Mouse (Mus musculus) MEL (cell line): Measurements from ENCODE around the gene Gng12. TPM values are rescaled to one million over a fixed set of nuclear protein-coding genes. Genes with fewer than 3 reads are reported as not detected.

Experiments used
- DNase-seq: peaks from one replicate; pipeline ENCODE4 v3.0.0; 2011; ENCODE audit warnings: low read depth, low spot score
- H3K27ac ChIP-seq: 2 replicates; pipeline ENCODE4 v1.5.1; 2012; ENCODE audit warnings: low read depth, mild to moderate bottlenecking, control low read depth, low read length, moderate library complexity; ENCODE audit not compliant: control insufficient read depth
- H3K27me3 ChIP-seq, 2 experiments: fragments of 150-350 bp in 1 of 2; sonication (generic) in 1 of 2; 2 replicates each; pipeline ENCODE4 v1.6.1; 2012; ENCODE audit warnings: low read length in 2 of 2, mild to moderate bottlenecking in 2 of 2, improper control_type of control experiment in 1 of 2, moderate library complexity in 1 of 2; ENCODE audit not compliant: insufficient read depth in 2 of 2, control insufficient read depth in 1 of 2
- H3K36me3 ChIP-seq, 2 experiments: 2 replicates each; pipeline ENCODE4 v1.6.1; 2012 to 2014; ENCODE audit warnings: low read length in 2 of 2, improper control_type of control experiment in 1 of 2, inconsistent platforms in 1 of 2, mild to moderate bottlenecking in 1 of 2; ENCODE audit not compliant: insufficient read depth in 2 of 2, control insufficient read depth in 1 of 2
- H3K4me1 ChIP-seq, 2 experiments: fragments of 150-350 bp in 1 of 2; sonication (generic) in 1 of 2; 2 replicates each; pipeline ENCODE4 v1.6.1; 2012; ENCODE audit warnings: low read length in 2 of 2, improper control_type of control experiment in 1 of 2, mild to moderate bottlenecking in 1 of 2; ENCODE audit not compliant: insufficient read depth in 2 of 2, control insufficient read depth in 1 of 2
- H3K4me3 ChIP-seq, 2 experiments: fragments of 150-350 bp in 1 of 2; sonication (generic) in 1 of 2; 2 replicates each; pipeline ENCODE4 v1.5.1; 2012; ENCODE audit warnings: low read depth in 2 of 2, low read length in 2 of 2, mild to moderate bottlenecking in 2 of 2, moderate library complexity in 2 of 2, control low read depth in 1 of 2, improper control_type of control experiment in 1 of 2; ENCODE audit not compliant: control insufficient read depth in 1 of 2, insufficient read depth in 1 of 2
- H3K79me2 ChIP-seq: 2 replicates; pipeline ENCODE4 v1.6.1; 2012; ENCODE audit warnings: mild to moderate bottlenecking, low read length, moderate library complexity; ENCODE audit not compliant: control insufficient read depth, poor library complexity, insufficient read depth
- H3K9ac ChIP-seq: 2 replicates; pipeline ENCODE4 v1.6.1; 2012; ENCODE audit warnings: low read depth, mild to moderate bottlenecking, control low read depth, low read length, moderate library complexity; ENCODE audit not compliant: control insufficient read depth, poor library complexity, severe bottlenecking
- H3K9me3 ChIP-seq: fragments of 150-350 bp; sonication (generic); replicated peaks from 2 replicates; pipeline ENCODE4 v1.6.1; 2012; ENCODE audit warnings: mild to moderate bottlenecking, low read length, improper control_type of control experiment, moderate library complexity; ENCODE audit not compliant: insufficient read depth
- CHD1 ChIP-seq: IDR thresholded peaks from 2 replicates; pipeline ENCODE4 v1.6.1; 2012; ENCODE audit warnings: low read depth, mild to moderate bottlenecking, inconsistent platforms, low read length, improper control_type of control experiment
- CHD2 ChIP-seq: IDR thresholded peaks from 2 replicates; pipeline ENCODE4 v1.6.1; 2011; ENCODE audit warnings: low read length, improper control_type of control experiment
- E2F4 ChIP-seq: IDR thresholded peaks from 2 replicates; pipeline ENCODE4 v1.6.1; 2011; ENCODE audit warnings: low read depth, low read length, improper control_type of control experiment, borderline replicate concordance
- ELF1 ChIP-seq: IDR thresholded peaks from 2 replicates; pipeline ENCODE4 v1.6.1; 2014; ENCODE audit warnings: low read depth, mild to moderate bottlenecking, inconsistent platforms, low read length, improper control_type of control experiment, moderate library complexity
- ETS1 ChIP-seq: IDR thresholded peaks from 2 replicates; pipeline ENCODE4 v1.6.1; 2012; ENCODE audit warnings: low read depth, mild to moderate bottlenecking, inconsistent platforms, low read length, improper control_type of control experiment, moderate library complexity
- GABPA ChIP-seq: IDR thresholded peaks from 2 replicates; pipeline ENCODE4 v1.6.1; 2012; ENCODE audit warnings: low read depth, mild to moderate bottlenecking, inconsistent platforms, low read length, improper control_type of control experiment, moderate library complexity
- GATA1 ChIP-seq: IDR thresholded peaks from 2 replicates; pipeline ENCODE4 v1.6.1; 2011; ENCODE audit warnings: low read depth, low read length, improper control_type of control experiment
- HCFC1 ChIP-seq: IDR thresholded peaks from 2 replicates; pipeline ENCODE4 v1.6.1; 2012; ENCODE audit warnings: low read depth, mild to moderate bottlenecking, inconsistent platforms, low read length, improper control_type of control experiment, moderate library complexity
- KAT2A ChIP-seq: conservative IDR thresholded peaks from 2 replicates; pipeline ENCODE4 v1.6.1; 2012; ENCODE audit warnings: low read depth, low read length, improper control_type of control experiment, inconsistent platforms
- MAFK ChIP-seq: IDR thresholded peaks from 2 replicates; pipeline ENCODE4 v1.6.1; 2011; ENCODE audit warnings: low read depth, mild to moderate bottlenecking, low read length, improper control_type of control experiment, borderline replicate concordance
- MAX ChIP-seq: IDR thresholded peaks from 2 replicates; pipeline ENCODE4 v1.6.1; 2011; ENCODE audit warnings: low read length, improper control_type of control experiment
- MAZ ChIP-seq: IDR thresholded peaks from 2 replicates; pipeline ENCODE4 v1.6.1; 2012; ENCODE audit warnings: low read depth, mild to moderate bottlenecking, inconsistent platforms, low read length, improper control_type of control experiment
- MEF2A ChIP-seq: IDR thresholded peaks from 2 replicates; pipeline ENCODE4 v1.6.1; 2014; ENCODE audit warnings: low read depth, mild to moderate bottlenecking, inconsistent platforms, low read length, improper control_type of control experiment; ENCODE audit not compliant: poor library complexity, insufficient replicate concordance, severe bottlenecking; ENCODE audit errors: extremely low read depth
- MXI1 ChIP-seq: IDR thresholded peaks from 2 replicates; pipeline ENCODE4 v1.6.1; 2011; ENCODE audit warnings: mild to moderate bottlenecking, low read depth, low read length, improper control_type of control experiment
- MYB ChIP-seq: IDR thresholded peaks from 2 replicates; pipeline ENCODE4 v1.6.1; 2011; ENCODE audit warnings: mild to moderate bottlenecking, low read depth, low read length, improper control_type of control experiment
- MYC ChIP-seq: IDR thresholded peaks from 2 replicates; pipeline ENCODE4 v1.6.1; 2011; ENCODE audit warnings: low read depth, mild to moderate bottlenecking, low read length, improper control_type of control experiment, moderate library complexity
- NELFE ChIP-seq: IDR thresholded peaks from 2 replicates; pipeline ENCODE4 v1.6.1; 2011; ENCODE audit warnings: low read depth, low read length, improper control_type of control experiment
- POLR2A ChIP-seq, 2 experiments: IDR thresholded peaks; 2 replicates each; pipeline ENCODE4 v1.6.1; 2011 to 2012; ENCODE audit warnings: low read length in 2 of 2, mild to moderate bottlenecking in 2 of 2, control low read depth in 1 of 2, improper control_type of control experiment in 1 of 2, low read depth in 1 of 2, moderate library complexity in 1 of 2; ENCODE audit not compliant: control insufficient read depth in 1 of 2, insufficient read depth in 1 of 2, poor library complexity in 1 of 2
- POLR2AphosphoS5 ChIP-seq: IDR thresholded peaks from 2 replicates; pipeline ENCODE4 v1.6.1; 2012; ENCODE audit warnings: low read depth, borderline replicate concordance, mild to moderate bottlenecking, inconsistent platforms, low read length, moderate library complexity, mixed read lengths
- RAD21 ChIP-seq: IDR thresholded peaks from 2 replicates; pipeline ENCODE4 v1.6.1; 2011; ENCODE audit warnings: mild to moderate bottlenecking, low read depth, low read length, improper control_type of control experiment
- RCOR1 ChIP-seq: IDR thresholded peaks from 2 replicates; pipeline ENCODE4 v1.6.1; 2012; ENCODE audit warnings: low read depth, mild to moderate bottlenecking, inconsistent platforms, low read length, improper control_type of control experiment
- SIN3A ChIP-seq: IDR thresholded peaks from 2 replicates; pipeline ENCODE4 v1.6.1; 2012; ENCODE audit warnings: low read length, improper control_type of control experiment, inconsistent platforms
- SMC3 ChIP-seq: IDR thresholded peaks from 2 replicates; pipeline ENCODE4 v1.6.1; 2011; ENCODE audit warnings: low read depth, low read length, improper control_type of control experiment
- TAL1 ChIP-seq: IDR thresholded peaks from 2 replicates; pipeline ENCODE4 v1.6.1; 2012; ENCODE audit warnings: mild to moderate bottlenecking, inconsistent platforms, low read length, moderate library complexity, mixed read lengths
- TBP ChIP-seq: IDR thresholded peaks from 2 replicates; pipeline ENCODE4 v1.8.0; 2011; ENCODE audit warnings: low read depth, low read length, improper control_type of control experiment
- TCF12 ChIP-seq: IDR thresholded peaks from 2 replicates; pipeline ENCODE4 v1.6.1; 2014; ENCODE audit warnings: low read depth, mild to moderate bottlenecking, inconsistent platforms, low read length, improper control_type of control experiment, moderate library complexity
- UBTF ChIP-seq: IDR thresholded peaks from 2 replicates; pipeline ENCODE4 v1.6.1; 2012; ENCODE audit warnings: low read depth, mild to moderate bottlenecking, inconsistent platforms, low read length, improper control_type of control experiment, moderate library complexity, borderline replicate concordance; ENCODE audit not compliant: insufficient read depth
- USF1 ChIP-seq: IDR thresholded peaks from 2 replicates; pipeline ENCODE4 v1.6.1; 2014; ENCODE audit warnings: low read depth, mild to moderate bottlenecking, inconsistent platforms, low read length, improper control_type of control experiment, moderate library complexity
- ZC3H11A ChIP-seq: IDR thresholded peaks from 2 replicates; pipeline ENCODE4 v1.6.1; 2012; ENCODE audit warnings: low read depth, mild to moderate bottlenecking, inconsistent platforms, low read length, improper control_type of control experiment
- ZMIZ1 ChIP-seq: IDR thresholded peaks from 2 replicates; pipeline ENCODE4 v1.6.1; 2012; ENCODE audit warnings: low read depth, mild to moderate bottlenecking, inconsistent platforms, low read length, improper control_type of control experiment, moderate library complexity
- ZNF384 ChIP-seq: IDR thresholded peaks from 2 replicates; pipeline ENCODE4 v1.6.1; 2012; ENCODE audit warnings: low read depth, mild to moderate bottlenecking, inconsistent platforms, low read length, improper control_type of control experiment
- polyA plus RNA-seq, 2 experiments: library from polyadenylated mRNA; stranded (reverse) in 1 of 2; unstranded in 1 of 2; fragments of >175 nt in 1 of 2; fragments of >200 nt in 1 of 2; gene quantifications; 2 replicates each; pipeline versions ENCODE4 v1.2.1 to v1.2.4; 2012; ENCODE audit warnings: low replicate concordance in 2 of 2, low read depth in 1 of 2; ENCODE audit not compliant: insufficient read length in 2 of 2, insufficient read depth in 1 of 2, missing spikeins in 1 of 2
- total RNA-seq: library from RNA; depleted of rRNA; stranded (reverse); fragments of 300-350 nt; gene quantifications from 2 replicates; pipeline ENCODE4 v1.2.3, GENCODE M21; 2012

Gng12 gene
- total and polyA plus RNA-seq, 3 experiments: 16.8 to 44.0 TPM; not detected in 1

DNA sequence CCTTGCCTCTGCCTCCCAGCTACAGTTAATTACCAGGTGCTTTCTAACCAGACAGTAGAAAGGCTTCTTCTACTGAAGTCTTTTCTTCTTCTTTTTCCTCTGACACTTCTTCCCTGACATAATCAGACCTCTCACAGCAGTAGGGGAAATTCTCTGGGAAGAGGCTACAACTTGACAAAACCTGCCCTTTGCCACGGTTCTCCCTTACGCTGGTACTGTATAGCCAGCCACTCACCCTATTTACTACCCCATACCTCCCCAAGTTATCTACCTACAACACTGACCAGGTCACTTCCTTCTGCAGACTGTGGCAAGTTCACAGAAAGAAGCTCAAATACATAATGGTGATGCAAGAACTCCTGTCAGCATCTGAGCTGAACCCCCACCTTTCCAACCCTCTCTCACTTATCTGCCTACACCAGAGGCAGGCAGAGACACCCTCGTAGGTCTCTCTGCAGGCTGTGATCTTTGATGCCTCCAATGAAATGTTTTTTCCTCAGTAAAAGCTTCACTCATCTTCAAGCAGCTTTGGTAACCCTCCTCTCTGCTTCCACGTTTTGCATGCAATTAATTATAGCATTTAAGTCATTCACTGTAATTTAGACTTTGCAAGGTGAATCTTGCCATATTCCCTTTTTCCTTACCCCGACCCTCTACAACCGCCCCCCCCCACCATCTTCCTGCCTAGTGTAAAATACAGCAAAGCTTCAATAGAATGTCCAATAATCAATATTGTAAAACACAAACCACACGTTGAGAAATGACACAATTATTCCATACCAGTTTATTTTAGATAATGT lies 138.3 kb downstream of the Gng12 start (continued):
- TF ChIP-seq TAL1 (peak; percentile 97), GATA1 (peak; percentile 94), ELF1 (no peak), CHD2 (no peak), HCFC1 (no peak)

- H3K9ac ChIP-seq: peak overlapping the region; percentile 93
- peaks cover 6% of the 10 kb centered on the region in 2 experiments; a peak in 3 of 4 replicates for H3K4me1 ChIP-seq
- H3K4me3 ChIP-seq: peak overlapping the region; percentile 83 to 91
- H3K9me3 ChIP-seq: no peaks in the 10 kb centered on the region
- H3K79me2 ChIP-seq: peaks cover 16% of the 10 kb centered on the region
- H3K36me3 ChIP-seq: peaks cover 4 to 15% of the 10 kb centered on the region in 2 experiments
- H3K27me3 ChIP-seq: no peaks in the 10 kb centered on the region
- DNase-seq: peak; percentile 91
- peak overlapping the region; percentile 99 for H3K27ac ChIP-seq
- TF ChIP-seq E2F4: no peak
- no peak; the same call in none of the 2 replicates for TF ChIP-seq KAT2A
- TF ChIP-seq TBP: peak; percentile 83
- peak; percentile 86 for TF ChIP-seq TAL1
- TF ChIP-seq POLR2AphosphoS5: no peak
- TF ChIP-seq MXI1: peak; percentile 84
- TF ChIP-seq RAD21: no peak
- TF ChIP-seq TCF12: peak; percentile 80
- TF ChIP-seq NELFE: peak; percentile 49
- TF ChIP-seq SIN3A: peak; percentile 97
- peak in 1 of 2 experiments; percentile 36; a peak in 2 of 4 replicates for TF ChIP-seq POLR2A (IDR thresholded peaks at IDR 0.05; ENCODE audit: control insufficient read depth in 1 of 2, insufficient read depth in 1 of 2, low read depth in 1 of 2, low read length in 2 of 2, poor library complexity in 1 of 2)
- 0 out of 2 replicates have a peak, but pooled peaks have one; percentile 21 for TF ChIP-seq ZNF384
- TF ChIP-seq RCOR1: no peak
- no peak for TF ChIP-seq GABPA
- TF ChIP-seq MAX: peak; percentile 75
- no peak for TF ChIP-seq UBTF
- no peak; the same call in 1 of the 2 replicates for TF ChIP-seq USF1
- no peak for TF ChIP-seq ZC3H11A
- TF ChIP-seq ELF1: no peak
- peak; percentile 58; the same call in 1 of the 2 replicates for TF ChIP-seq ZMIZ1
- peak; percentile 94 for TF ChIP-seq ETS1
- 0 out of 2 replicates have a peak, but pooled peaks have one; percentile 23 for TF ChIP-seq MAFK
- no peak for TF ChIP-seq HCFC1
- TF ChIP-seq SMC3: peak; percentile 23
- peak; percentile 24; the same call in 1 of the 2 replicates for TF ChIP-seq MAZ
- no peak for TF ChIP-seq CHD2
- no peak for TF ChIP-seq MEF2A
- peak; percentile 85 for TF ChIP-seq MYC
- peak; percentile 56; the same call in 1 of the 2 replicates for TF ChIP-seq CHD1
- TF ChIP-seq MYB: no peak
Observed at GRCm38 (mm10) chr6:67035388-67036299, 139.4 kb downstream of the Gng12 start.
